Mouse (Mus musculus) embryonic facial prominence, embryonic 11.5 days (tissue): Measurements from ENCODE around the gene Pls1. TPM values are rescaled to one million over a fixed set of nuclear protein-coding genes. Genes with fewer than 3 reads are reported as not detected.

Experiments
- ATAC-seq: fragments of 200-750 bp; cut with Nextera tagmentation; replicated peaks from 2 replicates; pipeline ENCODE4 v1.8.0; 2017; ENCODE audit warnings: low read depth; ENCODE audit not compliant: insufficient number of reproducible peaks, low FRiP score, low TSS enrichment
- DNase-seq: peaks from one replicate; pipeline ENCODE4 v3.0.0-alpha.2; 2015; ENCODE audit warnings: low spot score
- H3K27ac ChIP-seq: fragments of 300-500 bp; sonication (generic); replicated peaks from 2 replicates; pipeline ENCODE4 v1.5.1; 2014; ENCODE audit warnings: mild to moderate bottlenecking, low read depth, low read length, control low read depth
- H3K27me3 ChIP-seq: fragments of 300-500 bp; sonication (generic); 2 replicates; pipeline ENCODE4 v1.6.1; 2014; ENCODE audit warnings: mild to moderate bottlenecking, low read length, moderate library complexity, mixed read lengths; ENCODE audit not compliant: control insufficient read depth, insufficient read depth
- H3K36me3 ChIP-seq: fragments of 300-500 bp; sonication (generic); replicated peaks from 2 replicates; pipeline ENCODE4 v1.6.1; 2014; ENCODE audit warnings: low read depth, mild to moderate bottlenecking, low read length, moderate library complexity, mixed read lengths; ENCODE audit not compliant: control insufficient read depth, insufficient read depth
- H3K4me1 ChIP-seq: fragments of 300-500 bp; sonication (generic); 2 replicates; pipeline ENCODE4 v1.6.1; 2014; ENCODE audit warnings: low read length, mixed read lengths; ENCODE audit not compliant: control insufficient read depth, insufficient read depth
- H3K4me2 ChIP-seq: fragments of 300-500 bp; sonication (generic); 2 replicates; pipeline ENCODE4 v1.6.1; 2014; ENCODE audit warnings: low read depth, mild to moderate bottlenecking, control low read depth, low read length, moderate library complexity
- H3K4me3 ChIP-seq: fragments of 300-500 bp; sonication (generic); 2 replicates; pipeline ENCODE4 v1.5.1; 2014; ENCODE audit warnings: low read depth, low read length, control low read depth
- H3K9ac ChIP-seq: fragments of 300-500 bp; sonication (generic); replicated peaks from 2 replicates; pipeline ENCODE4 v1.6.1; 2014; ENCODE audit warnings: mild to moderate bottlenecking, control low read depth, low read length
- H3K9me3 ChIP-seq: fragments of 300-500 bp; sonication (generic); replicated peaks from 2 replicates; pipeline ENCODE4 v1.6.1; 2016; ENCODE audit warnings: mild to moderate bottlenecking, low read length, inconsistent platforms, mixed read lengths; ENCODE audit not compliant: control insufficient read depth
- WGBS: fragments of 180-500 bp; shearing (Covaris S2); extraction: QIAGEN DNeasy Blood & Tissue Kit; methylation state at CpG from one replicate; pipeline ENCODE4 v1.1.7; 2014; 5-methylcytosine and 5-hydroxymethylcytosine counted together
- polyA plus RNA-seq: library from polyadenylated mRNA; unstranded; fragments of >200 nt; fragmentation: Nextera tagmentation; extraction: Ambion mirVana; gene quantifications from 2 replicates; pipeline ENCODE4 v1.2.1, GENCODE M21; 2014

Gene Pls1
- polyA plus RNA-seq, 1 experiment from 2014 or later: 8.6 TPM

DNA sequence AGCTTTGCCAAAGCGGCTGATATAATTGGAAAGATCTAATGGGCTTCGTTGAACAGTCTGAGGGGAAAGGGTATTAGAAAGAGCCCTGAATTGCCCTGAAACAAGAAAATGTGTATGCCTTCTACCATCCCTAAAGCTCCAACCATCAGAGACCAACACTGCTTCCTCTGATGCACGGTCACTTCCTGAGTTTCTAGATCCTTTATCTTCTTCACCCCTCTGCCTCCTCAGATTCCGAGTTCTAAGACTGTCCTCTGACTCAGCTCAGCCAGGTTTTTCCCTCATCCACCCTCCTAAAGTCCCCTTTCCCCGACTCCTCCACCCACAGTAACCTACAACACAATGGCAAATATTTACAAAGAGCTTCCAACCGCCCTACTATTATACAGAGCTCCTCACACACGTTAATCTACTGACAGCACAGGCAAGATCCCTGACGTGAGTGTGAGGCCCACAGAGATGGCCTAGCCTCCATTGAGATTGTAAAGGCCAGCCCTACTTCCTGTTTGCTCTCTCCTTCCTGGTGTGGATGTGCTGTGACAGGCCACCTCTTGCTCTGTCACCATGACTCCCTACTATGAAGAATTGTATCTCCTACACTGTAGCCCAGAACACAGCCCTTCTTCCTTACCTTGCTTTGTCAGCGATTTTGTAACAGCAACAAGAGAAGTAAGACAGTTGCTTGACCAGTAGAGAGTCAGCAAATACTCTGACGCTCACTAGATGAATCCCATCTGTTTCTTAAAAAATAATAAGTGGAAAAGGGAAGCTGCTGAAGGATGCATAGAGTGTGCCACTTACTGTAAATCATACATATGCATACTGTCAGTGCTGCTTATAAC is 43.3 kb downstream of the Pls1 start:
- Histone ChIP-seq H3K27me3 (no peaks in the 10 kb centered on the region), H3K4me2 (no peak overlapping the region), H3K9ac (no peak overlapping the region), H3K4me1 (no peaks in the 10 kb centered on the region), H3K9me3 (no peaks in the 10 kb centered on the region), H3K36me3 (no peaks in the 10 kb centered on the region), H3K27ac (no peak overlapping the region), H3K4me3 (no peak overlapping the region)
- no peak for ATAC-seq
- DNase-seq: no peak
- WGBS: 68% methylated on average over 10 of the region's 10 CpGs

- WGBS: 93% methylated on average over 2 of the region's 2 CpGs
- ATAC-seq (no peak), DNase-seq (no peak)
- H3K27ac ChIP-seq: no peak overlapping the region
- no peak overlapping the region for H3K4me3 ChIP-seq
- H3K4me1 ChIP-seq: no peaks in the 10 kb centered on the region
- no peak overlapping the region for H3K9ac ChIP-seq
- H3K9me3 ChIP-seq: no peaks in the 10 kb centered on the region
- no peaks in the 10 kb centered on the region for H3K36me3 ChIP-seq
- no peak overlapping the region for H3K4me2 ChIP-seq
- no peaks in the 10 kb centered on the region for H3K27me3 ChIP-seq
Observed at GRCm38 (mm10) chr9:95796323-95796722, 48.8 kb downstream of the Pls1 start.

- DNase-seq (no peak), ATAC-seq (no peak)
- Histone ChIP-seq H3K9me3 (no peaks in the 10 kb centered on the region), H3K27me3 (no peaks in the 10 kb centered on the region), H3K36me3 (no peaks in the 10 kb centered on the region), H3K27ac (no peak overlapping the region), H3K4me2 (no peak overlapping the region), H3K4me1 (no peaks in the 10 kb centered on the region), H3K9ac (no peak overlapping the region), H3K4me3 (no peak overlapping the region)
- WGBS: 80% methylated on average over 5 of the region's 5 CpGs
Observed at GRCm38 (mm10) chr9:95795844-95796243, 49.3 kb downstream of the Pls1 start.

GRCm38 (mm10) chr9:95795077-95795784 is 49.9 kb downstream of the Pls1 start:
- Histone ChIP-seq H3K9ac (no peak overlapping the region), H3K27me3 (no peaks in the 10 kb centered on the region), H3K4me1 (no peaks in the 10 kb centered on the region), H3K27ac (no peak overlapping the region), H3K36me3 (no peaks in the 10 kb centered on the region), H3K9me3 (no peaks in the 10 kb centered on the region), H3K4me2 (no peak overlapping the region), H3K4me3 (no peak overlapping the region)
- DNase-seq: no peak
- 88% methylated on average over 2 of the region's 2 CpGs for WGBS
- no peak for ATAC-seq

DNA sequence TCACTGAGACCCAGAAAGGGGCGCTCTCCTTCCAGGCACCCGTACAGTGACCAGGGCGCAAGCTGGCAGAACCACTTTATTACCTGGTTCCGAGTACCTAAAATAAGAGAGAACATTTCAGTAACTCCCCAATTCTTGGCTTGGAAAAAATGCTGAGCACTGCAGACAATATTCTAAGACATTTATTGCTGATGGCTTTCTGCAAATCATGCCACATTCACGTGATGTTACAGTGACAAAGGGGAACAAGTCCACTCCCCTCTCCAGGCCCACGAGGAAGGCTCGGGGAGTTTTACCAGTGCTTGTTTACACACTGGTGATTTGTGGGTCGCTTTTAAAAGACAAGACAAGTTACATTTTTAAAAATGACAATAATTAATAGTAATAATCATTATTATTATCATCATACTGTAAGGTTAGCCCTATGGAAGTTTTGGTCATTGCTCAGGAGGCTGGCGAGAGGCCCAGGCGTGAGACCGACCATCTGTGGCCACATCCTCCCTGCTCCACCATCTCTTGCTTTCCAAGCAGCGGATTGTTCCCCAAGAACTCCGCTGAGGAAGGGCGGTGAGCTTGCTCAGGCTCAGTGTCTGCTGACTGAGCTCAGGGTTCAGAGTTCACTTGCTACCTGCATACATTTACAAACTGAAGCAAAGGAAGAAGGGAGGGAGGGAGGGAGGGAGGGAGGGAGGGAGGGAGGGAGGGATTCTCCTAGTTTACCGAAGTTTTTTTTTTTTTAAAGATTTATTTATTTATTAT is 50.9 kb downstream of the Pls1 start:
- DNase-seq: no peak
- no peak overlapping the region for H3K9ac ChIP-seq

GRCm38 (mm10) chr9:95784888-95785511 is 60.1 kb downstream of the Pls1 start:
- Histone ChIP-seq H3K9ac (no peak overlapping the region), H3K27me3 (no peaks in the 10 kb centered on the region), H3K36me3 (no peaks in the 10 kb centered on the region), H3K4me2 (no peak overlapping the region), H3K9me3 (no peaks in the 10 kb centered on the region), H3K4me1 (no peaks in the 10 kb centered on the region), H3K4me3 (no peak overlapping the region), H3K27ac (no peak overlapping the region)
- ATAC-seq (no peak), DNase-seq (no peak)
- WGBS: 81% methylated on average over 16 of the region's 16 CpGs

More for the DNA sequence above, 50.9 kb downstream of the Pls1 start:
- Histone ChIP-seq H3K9me3 (no peaks in the 10 kb centered on the region), H3K4me3 (no peak overlapping the region), H3K4me2 (no peak overlapping the region), H3K27me3 (no peaks in the 10 kb centered on the region), H3K36me3 (no peaks in the 10 kb centered on the region), H3K27ac (no peak overlapping the region), H3K4me1 (no peaks in the 10 kb centered on the region)
- 89% methylated on average over 15 of the region's 15 CpGs for WGBS
- ATAC-seq: no peak

DNA sequence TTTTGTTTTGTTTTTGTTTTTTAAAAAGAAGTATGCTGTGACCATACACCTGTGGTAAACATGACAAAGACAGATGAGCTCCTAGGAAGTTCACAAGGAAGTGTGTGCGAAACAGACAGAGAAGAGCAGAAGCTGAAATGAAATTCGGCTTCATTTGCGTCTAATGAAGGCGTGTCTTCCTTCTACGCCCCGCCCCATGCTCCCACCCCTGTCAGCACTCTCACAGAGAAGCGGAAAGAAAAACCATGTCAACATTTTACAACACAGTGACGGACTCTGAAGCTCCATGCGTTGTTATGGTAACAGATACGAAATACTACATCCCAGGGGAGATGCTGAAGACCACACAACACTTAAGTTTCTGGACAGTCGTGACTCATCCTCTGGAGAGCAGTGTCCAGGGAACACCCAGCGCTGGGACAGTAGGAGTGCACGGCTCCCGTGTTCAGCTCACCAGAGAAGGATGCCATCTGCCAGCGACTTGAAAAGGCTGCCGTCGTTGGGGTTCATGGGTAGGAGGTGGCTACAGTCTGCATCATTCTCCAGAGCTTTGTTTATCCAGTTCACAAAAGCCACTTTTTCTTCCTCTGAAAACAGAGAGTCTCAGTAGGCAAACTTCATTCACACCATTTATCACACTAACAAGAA is 61.3 kb downstream of the Pls1 start:
- DNase-seq: no peak
- Histone ChIP-seq H3K27ac (no peak overlapping the region), H3K9me3 (no peaks in the 10 kb centered on the region), H3K4me1 (no peaks in the 10 kb centered on the region), H3K9ac (no peak overlapping the region), H3K4me2 (no peak overlapping the region), H3K36me3 (no peaks in the 10 kb centered on the region), H3K4me3 (no peak overlapping the region), H3K27me3 (no peaks in the 10 kb centered on the region)
- no peak for ATAC-seq
- 77% methylated on average over 17 of the region's 17 CpGs for WGBS
